Mouse (Mus musculus) gastrocnemius, postnatal 14 days (tissue): ENCODE data around the gene Podn. TPM values are rescaled to one million over a fixed set of nuclear protein-coding genes. Genes with fewer than 3 reads are reported as not detected.

Experiments used
- DNase-seq: peaks from one replicate; pipeline ENCODE4 v3.0.0; 2021; ENCODE audit warnings: mixed read lengths
- intact Hi-C: fragments of 180-260 bp; cut with DNase I; formaldehyde crosslinking; loops from one replicate; pipeline ENCODE4 v1.15.1; 2025; ENCODE audit warnings: low total_unique reads
- microRNA-seq, 2 experiments: library from miRNA; unstranded; fragments of <30 nt; microRNA quantifications; one replicate each; pipeline ENCODE4 v1.2.0; 2021
- total RNA-seq, 2 experiments: library from RNA; stranded (reverse); gene quantifications; 2 replicates each; pipeline ENCODE4 v1.2.3; 2021

Gene Podn
- total RNA-seq, 2 experiments from 2014 or later = 7.0 to 10.0 TPM

DNA sequence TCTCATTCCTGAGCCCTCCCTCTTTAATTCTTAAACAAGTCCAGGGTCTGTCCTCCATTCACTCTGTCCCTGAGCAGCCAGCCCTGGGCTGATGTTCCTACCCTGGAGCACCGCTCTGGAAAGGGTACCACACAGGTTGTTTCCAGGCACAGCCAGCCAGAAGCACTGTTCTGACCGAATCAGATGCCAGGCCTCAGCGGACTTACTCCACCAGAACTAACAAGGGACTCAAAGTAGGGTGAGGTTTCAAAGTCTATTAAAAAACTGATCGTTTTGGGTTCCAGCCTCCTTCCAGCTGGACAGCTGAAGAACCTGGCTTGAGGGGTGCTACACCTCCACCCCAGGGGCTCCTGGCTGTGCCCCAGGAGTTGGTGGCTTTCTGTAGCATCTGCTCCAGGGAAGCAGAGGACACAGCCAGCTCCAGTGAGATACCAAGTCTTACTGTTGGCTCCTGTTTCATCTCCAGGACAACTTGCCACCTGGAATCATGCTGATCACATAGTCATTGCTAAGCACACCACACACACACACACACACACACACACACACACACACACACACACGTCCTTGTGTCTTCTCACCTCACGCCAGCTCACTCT lies 116.1 kb downstream of the Podn start:
- DNase-seq = no peak
- intact Hi-C loops = no loop called here

- intact Hi-C loops = no loop called here
- no peak for DNase-seq
Observed at GRCm38 (mm10) chr4:107979530-107979929, 116.7 kb downstream of the Podn start.

DNA sequence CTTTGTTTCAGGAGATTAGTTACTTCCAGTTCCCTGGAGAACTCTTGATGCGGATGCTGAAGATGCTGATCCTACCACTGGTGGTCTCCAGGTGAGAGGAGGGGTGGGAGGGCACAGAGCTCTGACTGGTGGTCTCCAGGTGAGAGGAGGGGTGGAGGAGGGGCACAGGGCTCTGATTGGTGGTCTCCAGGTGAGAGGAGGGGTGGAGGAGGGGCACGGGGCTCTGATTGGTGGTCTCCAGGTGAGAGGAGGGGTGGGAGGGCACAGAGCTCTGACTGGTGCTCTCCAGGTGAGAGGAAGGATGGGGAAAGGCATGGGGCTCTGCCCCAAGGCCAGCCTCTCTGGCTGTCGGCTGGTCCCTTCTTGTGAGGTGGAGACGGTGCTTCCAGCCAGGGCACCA lies 118.7 kb downstream of the Podn start:
- intact Hi-C loops = no loop called here
- no peak for DNase-seq

GRCm38 (mm10) chr4:107975004-107975403 lies 121.2 kb downstream of the Podn start:
- peak; percentile 46 for DNase-seq
- intact Hi-C loops = no loop called here

DNA sequence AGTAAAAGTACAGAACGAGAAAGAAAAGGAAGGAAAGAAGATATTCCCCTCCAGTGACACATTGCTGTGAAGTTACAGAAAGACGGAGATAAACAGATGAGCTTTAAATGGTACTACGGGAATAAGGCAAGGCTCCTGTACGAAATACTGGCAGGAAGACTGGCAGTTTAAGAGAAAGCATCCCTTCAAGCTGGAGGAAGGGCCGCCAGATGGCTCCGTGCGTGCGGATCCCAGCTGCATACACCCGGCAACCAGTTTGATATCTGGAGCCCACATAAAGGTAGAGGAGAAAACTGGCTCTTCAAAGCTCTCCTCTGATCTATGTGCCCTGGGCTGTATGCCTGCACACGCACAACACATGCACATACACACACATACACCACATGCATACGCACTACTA lies 121.7 kb downstream of the Podn start:
- no peak for DNase-seq
- intact Hi-C loops = no loop called here

GRCm38 (mm10) chr4:107971162-107971561 lies 125.1 kb downstream of the Podn start:
- DNase-seq = no peak

GRCm38 (mm10) chr4:107969781-107970180 lies 126.5 kb downstream of the Podn start:
- DNase-seq = no peak

More at GRCm38 (mm10) chr4:107971162-107971561, 125.1 kb downstream of the Podn start:
- intact Hi-C loops = no loop called here

GRCm38 (mm10) chr4:107967966-107968682 lies 128.1 kb downstream of the Podn start, which contains the start of gene Slc1a7:
Slc1a7 (plus strand) TSS chr4:107968332.
- no peak for DNase-seq

More at GRCm38 (mm10) chr4:107969781-107970180, 126.5 kb downstream of the Podn start:
- intact Hi-C loops = no loop called here

GRCm38 (mm10) chr4:107966416-107967109 lies 129.7 kb downstream of the Podn start:
- intact Hi-C loops = no loop called here
- no peak for DNase-seq

More at GRCm38 (mm10) chr4:107967966-107968682, 128.1 kb downstream of the Podn start, which contains the start of gene Slc1a7:
- intact Hi-C loops = no loop called here

Small RNA genes within 50 kb of the gene (microRNA-seq; reads per million reads assigned to microRNA genes)
- 0 reads per million in 2 experiments for gene Mir6397

Other genes with a start within 250 kb of the Podn start
- gene Magoh, start 216.7 kb downstream of the Podn start, total RNA-seq = 10 to 100 TPM; 25.9 to 33.0 TPM
- 10 to 100 TPM; 52.8 to 60.5 TPM for gene 0610037L13Rik, start 206.6 kb downstream of the Podn start, total RNA-seq
- 10 to 100 TPM; 48.5 to 80.7 TPM for gene Cpt2, start 172.8 kb downstream of the Podn start, total RNA-seq
- under 1 TPM; 0.06 to 0.09 TPM for gene Slc1a7, start 128.1 kb downstream of the Podn start, total RNA-seq
- gene Scp2, start 48.6 kb upstream of the Podn start, total RNA-seq = 100 to 1,000 TPM; 103 to 135 TPM
- 1 to 10 TPM; 3.3 to 3.7 TPM for gene Echdc2, start 69.0 kb upstream of the Podn start, total RNA-seq
- under 1 TPM; 0.37 to 0.66 TPM for gene Zyg11a, start 121.6 kb upstream of the Podn start, total RNA-seq
- gene Zyg11b, start 204.7 kb upstream of the Podn start, total RNA-seq = 10 to 100 TPM; 37.7 to 38.7 TPM
- gene Coa7, start 231.7 kb upstream of the Podn start, total RNA-seq = 10 to 100 TPM; 29.0 to 31.3 TPM